Mouse (Mus musculus) retina, embryonic 14.5 days (tissue): ENCODE measurements around the gene Ccdc113.

Experiments used
- DNase-seq: peaks from one replicate; pipeline ENCODE4 v3.0.0-alpha.2; 2015; ENCODE audit warnings: low spot score

Ccdc113 gene

GRCm38 (mm10) chr8:95533584-95534387 is at the start of gene Ccdc113:
TSS of gene Ccdc113 (plus strand) at chr8:95534085.
- peak; percentile 77 for DNase-seq

DNA sequence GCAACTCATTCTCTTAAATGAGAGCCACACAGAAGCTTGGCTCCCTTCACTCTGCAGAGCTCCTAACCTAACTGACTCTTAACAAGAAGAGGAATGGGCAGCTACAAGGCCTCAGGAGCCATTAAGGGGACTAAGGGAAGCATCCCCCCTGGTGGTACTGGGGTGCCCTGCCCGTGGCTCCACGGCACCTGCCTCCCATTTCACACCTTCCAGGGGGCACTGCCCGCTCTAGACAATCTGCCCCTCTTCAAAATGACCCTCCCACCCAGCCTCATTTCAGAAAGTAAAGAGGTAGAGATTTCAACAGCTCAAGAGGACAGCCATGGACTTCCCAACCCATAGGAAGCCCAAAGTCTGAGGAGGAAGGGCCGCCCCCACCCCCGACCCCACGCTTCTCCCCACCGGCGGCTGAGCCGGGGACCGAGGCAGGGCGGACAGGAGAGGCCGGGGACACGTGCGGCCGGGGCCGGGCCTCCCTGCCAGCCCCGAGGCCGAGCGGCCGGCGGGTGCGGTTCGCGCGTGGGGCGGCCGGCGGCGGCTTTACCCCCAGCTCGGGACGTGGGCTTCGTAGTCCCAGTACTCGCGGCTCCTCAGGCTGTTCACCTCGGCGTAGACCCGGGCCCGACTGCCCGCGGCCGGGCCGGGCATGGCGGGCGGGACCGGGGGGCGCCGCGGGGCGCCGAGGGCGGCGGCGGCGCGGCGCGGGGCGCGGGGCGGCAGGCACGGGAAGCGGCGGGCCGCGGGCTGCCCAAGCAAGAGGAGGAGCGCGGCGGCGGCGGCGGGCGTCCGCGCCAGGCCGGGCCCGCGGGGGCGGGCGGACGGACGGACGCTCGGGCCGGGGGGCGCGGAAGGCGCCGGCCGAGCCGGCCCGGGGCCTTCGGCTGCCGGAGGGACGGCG is 45.8 kb upstream of the Ccdc113 start:
- DNase-seq: peak; percentile 12

DNA sequence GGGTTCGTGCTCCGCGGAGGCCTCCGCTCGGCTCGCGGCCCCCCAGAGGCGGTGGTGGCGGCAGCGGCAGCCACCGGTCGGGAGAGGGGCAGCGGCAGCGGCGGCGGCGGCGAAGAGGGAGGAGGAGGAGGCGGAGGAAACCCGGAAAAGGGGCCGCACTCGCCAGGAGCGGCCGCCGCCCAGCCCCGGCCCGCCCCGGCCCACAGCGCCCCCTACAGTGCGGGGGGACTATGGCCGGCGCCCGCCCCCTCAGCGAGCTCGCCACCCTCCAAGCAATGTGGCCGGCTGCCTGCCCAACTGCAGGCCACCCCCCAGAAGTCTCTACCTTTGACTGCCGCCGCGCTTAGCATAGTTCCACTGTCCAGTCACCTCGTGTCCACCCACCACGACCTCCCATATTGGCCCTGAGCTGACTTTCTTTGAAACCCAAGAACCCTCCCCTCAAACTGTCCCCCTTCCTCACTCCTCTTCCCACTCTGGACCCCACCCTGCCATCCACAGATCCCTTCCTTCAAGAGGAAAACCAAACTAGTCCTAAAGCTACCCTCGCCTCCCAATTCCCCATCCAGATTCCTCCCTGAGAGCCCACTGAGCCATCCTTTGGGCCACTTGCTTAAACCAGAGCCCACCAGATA is 45.1 kb upstream of the Ccdc113 start:
- DNase-seq: peak; percentile 85

DNA sequence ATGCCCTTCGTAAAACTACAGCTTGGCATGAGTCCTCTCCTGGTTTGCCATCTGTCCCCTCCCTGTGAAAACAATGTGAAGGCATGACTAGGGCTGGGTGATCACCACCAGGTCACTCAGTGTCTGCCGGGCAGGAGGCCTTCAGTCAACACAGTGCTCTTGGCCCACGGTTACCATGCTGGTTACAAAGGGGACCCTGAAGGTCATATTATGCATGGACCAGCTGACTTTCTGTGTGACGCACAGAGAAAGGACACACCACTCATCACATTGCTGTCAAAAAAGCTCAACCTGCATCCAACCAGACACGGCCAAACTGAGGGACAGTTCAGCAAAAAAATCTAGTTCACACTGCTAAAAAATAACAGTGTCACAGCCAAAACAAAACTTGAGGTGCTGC is 43.9 kb upstream of the Ccdc113 start, which contains the start of gene Csnk2a2:
TSS of gene Csnk2a2 (minus strand) at position 34 of the 400 bp plus-strand sequence.
- DNase-seq: no peak

GRCm38 (mm10) chr8:95492057-95492456 is 41.8 kb upstream of the Ccdc113 start:
- no peak for DNase-seq

GRCm38 (mm10) chr8:95495444-95495843 is 38.4 kb upstream of the Ccdc113 start:
- no peak for DNase-seq

- no peak for DNase-seq
Observed at GRCm38 (mm10) chr8:95496420-95496819, 37.5 kb upstream of the Ccdc113 start.

DNA sequence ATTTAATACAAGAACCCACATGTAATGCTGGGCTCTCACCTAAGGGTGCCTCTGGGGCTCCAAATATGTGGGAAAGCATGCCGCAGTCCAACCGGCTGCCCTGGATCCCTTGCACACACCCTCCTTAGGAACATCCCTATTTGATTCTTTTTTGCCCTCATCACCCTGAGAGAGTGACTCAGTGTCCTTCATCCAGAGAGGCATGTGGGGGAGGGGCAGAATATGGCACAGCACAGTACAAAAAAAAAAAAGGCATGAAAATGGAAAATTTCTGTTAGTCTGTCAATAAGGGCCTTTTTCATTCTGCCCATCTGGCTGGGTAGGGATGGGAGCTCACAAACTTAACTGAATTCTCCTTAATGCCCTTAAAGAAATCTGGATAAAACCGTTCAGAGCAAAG is 36.1 kb upstream of the Ccdc113 start:
- DNase-seq: no peak

GRCm38 (mm10) chr8:95499266-95500064 is 34.4 kb upstream of the Ccdc113 start:
- DNase-seq: peak; percentile 41

DNA sequence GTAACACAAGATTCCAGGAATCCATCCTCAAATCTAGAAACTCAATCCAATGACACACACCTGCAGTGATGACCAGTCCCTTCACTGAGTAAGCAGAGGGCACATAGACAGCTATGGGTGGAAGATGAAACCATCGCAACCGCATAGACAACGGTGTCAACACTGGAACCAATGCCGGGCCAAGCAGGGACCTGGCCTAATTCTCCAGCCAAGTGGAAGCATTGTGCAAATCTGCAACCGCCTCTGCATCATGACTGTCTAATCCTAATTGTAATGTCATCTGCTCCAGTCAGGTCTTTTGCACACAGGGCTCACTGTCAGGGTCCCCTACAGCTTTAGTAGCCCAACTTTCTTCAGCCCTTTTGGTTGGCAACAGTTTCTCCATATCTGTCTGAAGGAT is 33.4 kb upstream of the Ccdc113 start:
- peak; percentile 54 for DNase-seq

DNA sequence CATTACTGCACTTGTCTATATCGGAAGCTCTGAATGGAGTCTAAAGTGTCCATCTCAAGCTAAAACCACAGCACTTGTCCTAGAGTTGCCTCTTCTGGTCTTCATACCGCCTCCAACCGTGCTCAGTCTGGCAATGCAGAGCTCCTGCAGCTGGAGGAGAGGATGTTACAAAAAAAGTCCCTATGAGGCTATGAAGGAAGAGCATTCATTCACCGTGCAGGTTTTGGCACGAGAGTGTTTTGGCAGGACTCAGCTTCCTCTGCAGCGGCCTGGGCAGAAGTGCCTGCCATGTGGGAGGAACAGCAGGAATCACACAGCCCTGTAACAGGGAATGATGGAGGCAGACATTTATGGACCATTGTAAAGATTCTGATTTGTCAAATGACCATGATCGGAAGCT is 31.5 kb upstream of the Ccdc113 start:
- no peak for DNase-seq

GRCm38 (mm10) chr8:95504835-95505234 is 29.1 kb upstream of the Ccdc113 start:
- DNase-seq: no peak

GRCm38 (mm10) chr8:95505606-95506005 is 28.3 kb upstream of the Ccdc113 start:
- DNase-seq: no peak

- no peak for DNase-seq
Observed at GRCm38 (mm10) chr8:95506245-95506644, 27.6 kb upstream of the Ccdc113 start.

GRCm38 (mm10) chr8:95512257-95512656 is 21.6 kb upstream of the Ccdc113 start:
- DNase-seq: no peak

DNA sequence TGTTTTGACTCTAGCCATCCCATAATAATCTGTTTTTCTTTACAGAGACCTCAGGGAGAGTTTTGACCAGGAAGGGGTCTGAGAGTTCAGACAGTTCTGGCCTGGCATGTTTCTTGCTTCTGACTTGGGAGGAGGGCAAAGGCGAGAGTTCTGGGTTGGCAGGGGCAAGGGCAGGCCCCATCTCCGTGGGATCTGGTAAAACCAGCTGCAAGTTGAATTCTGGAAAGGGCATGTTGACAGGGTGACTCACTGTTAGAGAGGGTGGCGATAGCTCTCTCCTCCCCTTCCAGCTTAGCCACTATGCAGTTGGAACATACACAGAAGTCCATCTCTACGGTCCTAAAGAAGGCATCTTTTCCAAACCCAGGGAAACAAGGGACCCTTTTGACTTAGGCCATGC is 20.7 kb upstream of the Ccdc113 start:
- no peak for DNase-seq

- DNase-seq: no peak
Observed at GRCm38 (mm10) chr8:95516928-95517327, 17.0 kb upstream of the Ccdc113 start.

- DNase-seq: no peak
Observed at GRCm38 (mm10) chr8:95523991-95524390, 9.9 kb upstream of the Ccdc113 start.

GRCm38 (mm10) chr8:95528194-95528593 is 5.7 kb upstream of the Ccdc113 start:
- DNase-seq: no peak

DNA sequence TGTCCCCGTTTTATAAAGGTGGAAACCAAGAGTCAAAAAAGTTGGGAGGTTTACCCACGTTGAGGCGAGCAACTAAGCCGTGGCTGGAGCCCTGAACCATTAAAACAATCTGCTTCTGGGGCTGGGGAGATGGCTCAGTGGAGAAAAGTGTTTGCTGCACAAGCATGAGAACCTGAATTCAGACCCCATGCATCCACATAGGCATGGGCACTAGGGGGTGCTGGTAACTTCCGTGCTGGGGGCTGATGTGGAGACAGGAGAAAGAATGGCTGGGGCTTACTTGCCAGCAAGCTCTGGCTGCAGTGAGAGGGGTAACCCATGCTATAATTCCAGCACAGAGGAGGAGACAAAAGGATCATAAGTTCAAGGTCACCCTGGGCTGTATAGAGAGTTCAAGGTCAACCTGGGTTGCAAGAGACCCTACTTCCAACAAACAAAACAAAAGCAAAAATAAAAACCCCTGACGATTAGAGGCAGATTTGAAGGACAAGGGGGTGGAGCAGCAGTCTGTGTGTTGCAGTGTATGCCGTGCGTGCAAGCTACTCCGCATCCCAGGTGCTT is 5.1 kb upstream of the Ccdc113 start:
- DNase-seq: no peak

GRCm38 (mm10) chr8:95532206-95532605 is 1.7 kb upstream of the Ccdc113 start:
- no peak for DNase-seq
